Comparison of ENCODE assay signal across 8 mouse cellular contexts in genomic region chr11:120252398-120252797, GRCm38 (mm10). TPM values are rescaled to one million over a fixed set of nuclear protein-coding genes. Genes with fewer than 3 reads are reported as not detected.
A peak's percentile ranks its signal among the peaks of the same experiment; 100 is the strongest.
DNase-seq lines count a peak whose midpoint lies in the region; ATAC-seq lines count a peak whose summit lies in the region.
"Had no signal": no experiment of that assay in that cellular context is flagged by ENCODE, and none has a peak within 500 bp of the region (broad histone marks: within the 10 kb centered on the region; RNA-seq: fewer than 3 reads in every experiment).

No protein-coding gene starts in this region.

- no peaks in the 10 kb centered on the region for H3K27me3 ChIP-seq in kidney, embryonic 16.5 days (ENCODE audit: insufficient read depth, low read length)
- no peaks in the 10 kb centered on the region for H3K27me3 ChIP-seq in limb, embryonic 15.5 days

- H3K9ac ChIP-seq in kidney, embryonic 16.5 days (replicated peaks; ENCODE audit: low read length), result peak overlapping the region; percentile 10; the same call in 1 of the 2 replicates
- no peak overlapping the region for H3K9ac ChIP-seq in limb, embryonic 15.5 days

- ATAC-seq in kidney, embryonic 16.5 days (ENCODE audit: low FRiP score, low TSS enrichment), result no peak; the same call in 1 of the 2 replicates
- ATAC-seq in limb, embryonic 15.5 days (ENCODE audit: insufficient number of reproducible peaks, low FRiP score, low TSS enrichment, low read depth), result 0 out of 2 replicates have a peak, but pooled peaks have one; percentile 3

- no peak for DNase-seq in kidney, postnatal 14 days
- DNase-seq in NIH3T3 (ENCODE audit: low read depth), result peak; percentile 42
- DNase-seq in fibroblast of lung, adult 2 months (ENCODE audit: low read depth), result peak; percentile 26
- no peak for DNase-seq in right cerebral cortex, postnatal 4 days
- DNase-seq in gastrocnemius, postnatal 14 days, result no peak
- DNase-seq: gastrocnemius, postnatal 10 days had no signal

- peaks cover 78% of the 10 kb centered on the region for H3K4me1 ChIP-seq in kidney, embryonic 16.5 days (ENCODE audit: insufficient read depth, low read length)
- peaks cover 93% of the 10 kb centered on the region for H3K4me1 ChIP-seq in limb, embryonic 15.5 days

- no peaks in the 10 kb centered on the region for H3K9me3 ChIP-seq in kidney, embryonic 16.5 days (ENCODE audit: low read length)
- no peaks in the 10 kb centered on the region for H3K9me3 ChIP-seq in limb, embryonic 15.5 days

- H3K4me3 ChIP-seq in kidney, embryonic 16.5 days (ENCODE audit: low read length), result no peak overlapping the region
- no peak overlapping the region; the same call in 1 of the 2 replicates for H3K4me3 ChIP-seq in limb, embryonic 15.5 days

- intact Hi-C loops in gastrocnemius, postnatal 14 days (cut with DNase I; ENCODE audit: low total_unique reads), result no loop called here

- H3K4me2 ChIP-seq in kidney, embryonic 16.5 days (replicated peaks; ENCODE audit: low read depth, low read length), result peak overlapping the region; percentile 4; the same call in 1 of the 2 replicates
- H3K4me2 ChIP-seq in limb, embryonic 15.5 days, result peak overlapping the region; percentile 27

- 34% methylated on average over 5 of the region's 5 CpGs for WGBS in kidney, embryonic 16.5 days
- 30% methylated on average over 5 of the region's 5 CpGs for WGBS in limb, embryonic 15.5 days

- no peaks in the 10 kb centered on the region for H3K36me3 ChIP-seq in kidney, embryonic 16.5 days (ENCODE audit: insufficient read depth, low read length)
- H3K36me3 ChIP-seq in limb, embryonic 15.5 days, result no peaks in the 10 kb centered on the region

- H3K27ac ChIP-seq in kidney, embryonic 16.5 days (ENCODE audit: low read length), result peak overlapping the region; percentile 63
- peak overlapping the region; percentile 67 for H3K27ac ChIP-seq in limb, embryonic 15.5 days

RNA-seq across cellular contexts. Expression of gene Bahcc1, which starts 19.7 kb away (rescaled TPM):
- 13.2 and 14.2 TPM in 2 replicates for polyA plus RNA-seq in kidney, embryonic 16.5 days (2015; fragmentation: Nextera tagmentation; extraction: Ambion mirVana)
- 5.8 and 6.7 TPM in 2 replicates for polyA plus RNA-seq in limb, embryonic 15.5 days (2015; fragmentation: Nextera tagmentation; extraction: Ambion mirVana)
- total RNA-seq in gastrocnemius, postnatal 14 days (2021), result 1 to 10 TPM; 3.4 to 8.1 TPM

Comparison
In these comparisons a context has a peak if more than half of its experiments do, and no peak if none do; other contexts are left out.
1. DNase-seq: peak in NIH3T3 (single experiment) and fibroblast of lung, adult 2 months (single experiment); none in kidney, postnatal 14 days (single experiment), right cerebral cortex, postnatal 4 days (single experiment) and gastrocnemius, postnatal 14 days (single experiment).